Mouse (Mus musculus) heart, postnatal 25 days (tissue): ENCODE results near the gene Slf2. TPM values are rescaled to one million over a fixed set of nuclear protein-coding genes. Genes with fewer than 3 reads are reported as not detected.

Experiments
- DNase-seq: peaks from one replicate; pipeline ENCODE4 v3.0.0; 2022; ENCODE audit warnings: low spot score
- intact Hi-C: fragments of 180-260 bp; cut with DNase I; formaldehyde crosslinking; loops from one replicate; pipeline ENCODE4 v1.15.1; 2025
- total RNA-seq, 2 experiments: library from RNA; stranded (reverse); gene quantifications; 2 replicates each; pipeline ENCODE4 v1.2.3; 2021

The Slf2 gene
- total RNA-seq, 2 experiments from 2014 or later = 18.4 to 22.0 TPM

- intact Hi-C loops = no loop called here
- no peak for DNase-seq
Measured at GRCm38 (mm10) chr19:45005444-45005843, 74.5 kb downstream of the Slf2 start, which contains the start of gene Twnk. Gene Twnk, plus strand, starts transcription at chr19:45005663.

GRCm38 (mm10) chr19:45005957-45006712, 75.2 kb downstream of the Slf2 start, which contains the start of gene Mrpl43:
Gene Mrpl43, minus strand, starts transcription at chr19:45006442.
- intact Hi-C loops = no loop called here
- peak; percentile 89 for DNase-seq

- intact Hi-C loops = no loop called here
Measured at GRCm38 (mm10) chr19:45007021-45007420, 76.1 kb downstream of the Slf2 start.

GRCm38 (mm10) chr19:45007425-45008191, 76.7 kb downstream of the Slf2 start:
- intact Hi-C loops = no loop called here
- DNase-seq = no peak

More at GRCm38 (mm10) chr19:45007021-45007420, 76.1 kb downstream of the Slf2 start:
- no peak for DNase-seq

- DNase-seq = no peak
- intact Hi-C loops = no loop called here
Measured at GRCm38 (mm10) chr19:45010646-45011045, 79.7 kb downstream of the Slf2 start.

- no peak for DNase-seq
- intact Hi-C loops = no loop called here
Measured at GRCm38 (mm10) chr19:45012219-45012618, 81.3 kb downstream of the Slf2 start.

GRCm38 (mm10) chr19:45012636-45013035, 81.7 kb downstream of the Slf2 start:
- intact Hi-C loops = loop anchor here (1.0 kb wide), 1 partner anchor 19 kb away; no protein-coding TSS in a partner anchor
- DNase-seq = no peak

GRCm38 (mm10) chr19:45013581-45014225, 82.8 kb downstream of the Slf2 start:
- intact Hi-C loops = loop anchor here (1.0 kb wide), 1 partner anchor 18 kb away; no protein-coding TSS in a partner anchor
- DNase-seq = no peak

- intact Hi-C loops = no loop called here
- DNase-seq = no peak
Measured at GRCm38 (mm10) chr19:45014335-45014971, 83.5 kb downstream of the Slf2 start, which contains the start of gene Lzts2. Gene Lzts2, plus strand, starts transcription at chr19:45014414.

- peak; percentile 50 for DNase-seq
- intact Hi-C loops = no loop called here
Measured at GRCm38 (mm10) chr19:45014981-45015402, 84.0 kb downstream of the Slf2 start.

- peak; percentile 40 for DNase-seq
- intact Hi-C loops = no loop called here
Measured at GRCm38 (mm10) chr19:45015518-45016281, 84.7 kb downstream of the Slf2 start.

GRCm38 (mm10) chr19:45016341-45017215, 85.6 kb downstream of the Slf2 start:
- DNase-seq = peak; percentile 73
- intact Hi-C loops = no loop called here

GRCm38 (mm10) chr19:45017216-45017771, 86.3 kb downstream of the Slf2 start:
- intact Hi-C loops = no loop called here
- peak; percentile 81 for DNase-seq

GRCm38 (mm10) chr19:45017909-45018308, 87.0 kb downstream of the Slf2 start:
- DNase-seq = peak; percentile 91
- intact Hi-C loops = no loop called here

GRCm38 (mm10) chr19:45018351-45018831, 87.4 kb downstream of the Slf2 start:
- intact Hi-C loops = no loop called here
- DNase-seq = no peak

GRCm38 (mm10) chr19:45020348-45020747, 89.4 kb downstream of the Slf2 start:
- intact Hi-C loops = no loop called here
- DNase-seq = peak; percentile 74

GRCm38 (mm10) chr19:45021362-45021761, 90.4 kb downstream of the Slf2 start:
- no peak for DNase-seq
- intact Hi-C loops = no loop called here

GRCm38 (mm10) chr19:45023993-45024392, 93.0 kb downstream of the Slf2 start:
- DNase-seq = no peak
- intact Hi-C loops = no loop called here
